Mouse (Mus musculus) heart, postnatal 0 days (tissue): ENCODE measurements at regions not wholly inside any gene's neighbourhood (a gene's known extent, or its start where the extent isn't known, plus 50 kb on each side); places are given as distances from the start of the nearest gene placed in this dataset.
A peak's percentile ranks its signal among the peaks of the same experiment; 100 is the strongest.

Experiments used
- ATAC-seq: fragments of 200-750 bp; cut with Nextera tagmentation; 2 replicates; pipeline ENCODE4 v1.8.0; 2017; ENCODE audit warnings: low read depth, moderate number of reproducible peaks, moderate library complexity; ENCODE audit not compliant: insufficient read depth
- DNase-seq: peaks from one replicate; pipeline ENCODE4 v3.0.0-alpha.2; 2016; ENCODE audit warnings: low spot score
- H3K27ac ChIP-seq: fragments of 300-500 bp; sonication (generic); 2 replicates; pipeline ENCODE4 v1.5.1; 2014; ENCODE audit warnings: low read depth, mild to moderate bottlenecking
- H3K27me3 ChIP-seq: fragments of 300-500 bp; sonication (generic); 2 replicates; pipeline ENCODE4 v1.6.1; 2014; ENCODE audit warnings: low read length, mixed read lengths; ENCODE audit not compliant: control insufficient read depth, insufficient read depth
- H3K36me3 ChIP-seq: fragments of 300-500 bp; sonication (generic); replicated peaks from 2 replicates; pipeline ENCODE4 v1.6.1; 2014; ENCODE audit warnings: low read length, mixed read lengths; ENCODE audit not compliant: control insufficient read depth, insufficient read depth
- H3K4me1 ChIP-seq: fragments of 300-500 bp; sonication (generic); 2 replicates; pipeline ENCODE4 v1.6.1; 2014; ENCODE audit warnings: antibody characterized with exemption; ENCODE audit not compliant: control insufficient read depth, insufficient read depth
- H3K4me2 ChIP-seq: fragments of 300-500 bp; sonication (generic); 2 replicates; pipeline ENCODE4 v1.6.1; 2014; ENCODE audit warnings: low read depth, mild to moderate bottlenecking, low read length, moderate library complexity
- H3K4me3 ChIP-seq: fragments of 300-500 bp; sonication (generic); 2 replicates; pipeline ENCODE4 v1.5.1; 2014; ENCODE audit warnings: low read depth, low read length
- H3K9ac ChIP-seq: fragments of 300-500 bp; sonication (generic); replicated peaks from 2 replicates; pipeline ENCODE4 v1.6.1; 2014; ENCODE audit warnings: low read depth, low read length, mixed read lengths
- H3K9me3 ChIP-seq: fragments of 300-500 bp; sonication (generic); replicated peaks from 2 replicates; pipeline ENCODE4 v1.6.1; 2016; ENCODE audit warnings: low read length; ENCODE audit not compliant: control insufficient read depth
- CTCF ChIP-seq: IDR thresholded peaks from 2 replicates; pipeline ENCODE4 v1.5.1; 2016; ENCODE audit warnings: antibody characterized with exemption, control low read depth, low read depth
- EP300 ChIP-seq: IDR thresholded peaks from 2 replicates; pipeline ENCODE4 v1.6.1; 2016; ENCODE audit warnings: antibody characterized with exemption, low read depth
- WGBS: fragments of 180-500 bp; shearing (Covaris S2); extraction: QIAGEN DNeasy Blood & Tissue Kit; methylation state at CpG from one replicate; pipeline ENCODE4 v1.1.7; 2014; 5-methylcytosine and 5-hydroxymethylcytosine counted together

DNA sequence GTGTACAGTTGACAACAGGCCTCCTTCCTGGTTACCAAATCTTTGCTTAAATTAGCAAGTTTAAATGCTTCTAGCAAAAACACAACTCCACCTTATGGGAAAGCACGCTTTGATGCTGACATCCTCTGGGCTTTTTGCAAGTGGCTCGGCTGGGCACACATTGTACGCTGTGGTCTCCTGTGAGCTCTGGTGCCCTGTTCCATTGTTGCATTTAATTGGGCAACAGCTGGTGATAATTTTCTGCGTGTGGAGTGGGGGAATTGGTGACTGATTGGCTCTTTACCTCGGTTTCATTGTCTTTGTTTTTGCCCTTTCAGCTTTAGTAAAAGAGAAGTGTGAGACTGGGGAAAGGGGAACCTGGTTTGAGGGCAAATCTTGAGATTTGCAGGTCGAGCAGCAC lies 447.3 kb upstream of the Id2 start:
- Histone ChIP-seq H3K4me3 (no peak overlapping the region), H3K27ac (no peak overlapping the region), H3K4me2 (no peak overlapping the region), H3K36me3 (no peaks in the 10 kb centered on the region), H3K9me3 (no peaks in the 10 kb centered on the region), H3K9ac (no peak overlapping the region), H3K4me1 (no peaks in the 10 kb centered on the region), H3K27me3 (no peaks in the 10 kb centered on the region)
- ATAC-seq: no peak
- WGBS: 81% methylated on average over 6 of the region's 6 CpGs
- TF ChIP-seq CTCF (no peak), EP300 (no peak)
- no peak for DNase-seq

DNA sequence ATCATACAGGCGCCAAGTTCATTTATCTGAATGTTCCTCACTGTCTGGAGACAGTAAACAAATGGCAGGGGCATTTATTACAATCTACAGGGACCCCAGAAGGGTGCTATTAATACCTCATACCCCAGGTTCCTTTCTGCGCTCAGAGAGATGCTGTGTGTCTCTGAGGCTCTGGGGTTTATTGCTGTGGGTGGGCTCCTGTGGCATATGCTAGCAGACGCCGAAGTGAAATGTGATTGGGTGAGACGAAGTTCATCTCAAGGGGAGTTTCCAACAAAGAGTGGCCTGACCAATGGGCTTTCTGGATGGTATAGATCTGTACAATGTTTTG lies 437.6 kb upstream of the Id2 start:
- DNase-seq (no peak), ATAC-seq (no peak)
- Histone ChIP-seq H3K9ac (no peak overlapping the region), H3K36me3 (no peaks in the 10 kb centered on the region), H3K4me2 (no peak overlapping the region), H3K4me1 (peaks cover 18% of the 10 kb centered on the region; the same call in 1 of the 2 replicates), H3K27me3 (no peaks in the 10 kb centered on the region), H3K27ac (no peak overlapping the region), H3K4me3 (no peak overlapping the region), H3K9me3 (no peaks in the 10 kb centered on the region)
- WGBS: 73% methylated on average over 5 of the region's 5 CpGs
- TF ChIP-seq CTCF: no peak
- TF ChIP-seq EP300: no peak

DNA sequence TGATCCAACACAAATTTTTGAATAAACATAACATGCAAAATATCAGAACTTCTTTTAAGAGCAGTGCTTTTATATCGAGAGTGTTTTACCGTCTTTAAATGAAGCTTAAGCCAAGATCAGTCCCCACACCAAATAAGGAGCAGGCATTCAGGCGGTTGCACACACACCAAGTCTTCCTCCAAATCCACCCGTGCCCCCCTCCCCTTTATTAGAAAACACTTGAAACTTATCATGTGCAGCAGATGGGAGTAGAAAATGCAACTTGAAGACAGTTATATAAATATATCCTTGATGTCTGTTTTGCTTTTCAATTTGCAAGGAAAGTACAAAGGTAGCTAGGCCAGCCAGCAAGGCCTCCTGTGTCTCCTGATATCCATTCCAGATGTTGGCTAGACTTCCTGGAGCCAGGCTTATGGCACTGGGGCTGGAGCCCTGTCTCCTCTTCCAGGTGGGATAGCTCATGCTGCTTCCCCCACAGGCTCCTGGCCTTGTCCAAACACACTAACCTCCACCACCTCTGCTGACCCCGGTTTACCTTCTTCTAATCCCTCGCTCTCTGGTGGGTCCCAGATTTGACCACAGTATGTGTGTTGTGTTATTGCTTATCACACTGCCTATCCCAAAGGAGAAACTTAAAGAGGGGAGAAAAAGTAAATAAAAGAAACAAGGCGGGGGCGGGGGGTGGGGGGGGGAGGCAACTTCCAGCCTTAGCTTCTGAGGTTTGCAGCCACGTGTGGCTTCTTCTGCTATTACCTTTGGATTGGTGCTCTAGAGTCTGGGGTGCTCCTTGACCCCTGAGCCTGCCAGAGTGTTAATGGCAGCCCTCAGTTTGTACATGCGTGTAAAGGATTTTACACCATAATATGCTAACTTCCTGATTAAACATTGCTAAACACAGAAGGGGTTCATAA lies 437.0 kb upstream of the Id2 start:
- 50% methylated on average over 10 of the region's 10 CpGs for whole genome bisulfite sequencing
- Histone ChIP-seq H3K27me3 (no peaks in the 10 kb centered on the region), H3K4me2 (no peak overlapping the region), H3K27ac (no peak overlapping the region; the same call in 1 of the 2 replicates), H3K9me3 (no peaks in the 10 kb centered on the region), H3K4me1 (peaks cover 18% of the 10 kb centered on the region; the same call in 1 of the 2 replicates), H3K36me3 (no peaks in the 10 kb centered on the region), H3K9ac (no peak overlapping the region), H3K4me3 (no peak overlapping the region)
- TF ChIP-seq EP300 (no peak), CTCF (no peak)
- DNase-seq (peak; percentile 11), ATAC-seq (peak; percentile 41; the same call in 1 of the 2 replicates)

DNA sequence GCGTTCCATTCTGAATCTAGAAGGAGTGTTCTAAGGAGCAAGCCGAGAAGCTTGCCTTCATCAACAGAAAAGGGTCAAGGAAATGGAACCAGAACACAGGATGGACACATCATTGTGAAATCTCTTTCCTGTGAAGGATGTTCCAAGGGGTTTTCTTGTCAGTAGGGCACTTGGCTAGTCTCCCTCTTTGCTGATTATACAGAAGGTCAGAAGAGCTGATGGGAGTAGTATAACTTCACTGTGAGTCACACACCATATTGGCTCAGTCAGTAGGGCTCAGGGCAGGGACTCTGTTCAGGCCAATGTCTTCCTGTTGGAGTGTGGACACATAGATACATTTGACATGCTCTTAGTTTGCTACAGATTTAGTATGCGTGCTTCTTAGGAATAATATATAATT lies 433.5 kb upstream of the Id2 start:
- ATAC-seq: no peak
- Histone ChIP-seq H3K36me3 (no peaks in the 10 kb centered on the region), H3K4me2 (no peak overlapping the region), H3K4me1 (peaks cover 5% of the 10 kb centered on the region; the same call in 1 of the 2 replicates), H3K9ac (no peak overlapping the region), H3K9me3 (no peaks in the 10 kb centered on the region), H3K27me3 (no peaks in the 10 kb centered on the region), H3K4me3 (no peak overlapping the region), H3K27ac (no peak overlapping the region)
- WGBS: 76% methylated on average over 3 of the region's 3 CpGs
- peak; percentile 6 for DNase-seq
- TF ChIP-seq EP300 (no peak), CTCF (no peak)

DNA sequence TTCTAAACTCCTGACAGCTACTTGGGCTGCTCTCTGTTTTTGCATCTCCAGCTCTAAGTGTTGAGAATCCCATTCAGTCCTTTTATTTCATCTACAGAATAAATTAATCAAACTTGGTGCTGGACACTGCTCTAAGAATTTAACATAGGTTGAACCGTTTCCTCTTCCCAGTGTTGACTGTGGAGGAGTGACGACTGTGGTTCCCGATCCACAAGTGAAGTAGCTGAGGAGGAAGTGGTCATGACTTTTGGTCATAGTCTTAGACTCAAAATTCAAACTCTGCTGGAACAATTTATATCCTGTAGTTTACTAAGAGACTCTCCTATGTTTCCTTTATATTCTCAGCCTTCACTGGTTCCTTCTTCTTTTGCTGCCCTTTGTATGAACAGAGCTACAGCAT lies 432.6 kb upstream of the Id2 start:
- TF ChIP-seq CTCF (no peak), EP300 (no peak)
- Histone ChIP-seq H3K27me3 (no peaks in the 10 kb centered on the region), H3K4me3 (no peak overlapping the region), H3K4me1 (peaks cover 5% of the 10 kb centered on the region; the same call in 1 of the 2 replicates), H3K9ac (no peak overlapping the region), H3K27ac (no peak overlapping the region), H3K36me3 (no peaks in the 10 kb centered on the region), H3K4me2 (no peak overlapping the region), H3K9me3 (no peaks in the 10 kb centered on the region)
- ATAC-seq: no peak
- no peak for DNase-seq
- 65% methylated on average over 3 of the region's 3 CpGs for whole genome bisulfite sequencing

DNA sequence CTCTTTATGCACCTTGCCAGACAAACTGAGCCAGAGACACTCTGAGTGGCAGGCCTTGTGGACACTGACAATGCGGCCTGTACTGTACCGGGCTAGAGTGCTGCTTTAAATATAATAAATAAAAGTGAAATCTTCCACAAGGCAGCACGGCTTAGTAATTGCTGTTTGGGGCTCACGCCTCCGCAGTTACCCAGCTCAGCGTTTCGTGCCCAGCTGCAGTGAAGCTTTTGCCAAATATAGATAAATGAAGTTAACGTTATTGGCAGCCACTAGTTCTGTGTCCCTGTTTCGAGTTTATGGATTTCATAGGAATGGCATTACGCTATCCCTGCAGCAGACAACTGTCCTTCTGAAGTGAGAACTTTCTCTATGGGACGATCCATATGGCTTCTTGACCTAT lies 429.7 kb upstream of the Id2 start:
- Histone ChIP-seq H3K27me3 (no peaks in the 10 kb centered on the region), H3K9me3 (no peaks in the 10 kb centered on the region), H3K27ac (no peak overlapping the region), H3K4me1 (no peaks in the 10 kb centered on the region), H3K4me2 (no peak overlapping the region), H3K4me3 (no peak overlapping the region), H3K36me3 (no peaks in the 10 kb centered on the region), H3K9ac (no peak overlapping the region)
- DNase-seq (no peak), ATAC-seq (no peak)
- TF ChIP-seq EP300 (no peak), CTCF (no peak)
- 74% methylated on average over 11 of the region's 11 CpGs for WGBS
